7 mouse cellular contexts compared by ENCODE assay signal in the genomic region with DNA sequence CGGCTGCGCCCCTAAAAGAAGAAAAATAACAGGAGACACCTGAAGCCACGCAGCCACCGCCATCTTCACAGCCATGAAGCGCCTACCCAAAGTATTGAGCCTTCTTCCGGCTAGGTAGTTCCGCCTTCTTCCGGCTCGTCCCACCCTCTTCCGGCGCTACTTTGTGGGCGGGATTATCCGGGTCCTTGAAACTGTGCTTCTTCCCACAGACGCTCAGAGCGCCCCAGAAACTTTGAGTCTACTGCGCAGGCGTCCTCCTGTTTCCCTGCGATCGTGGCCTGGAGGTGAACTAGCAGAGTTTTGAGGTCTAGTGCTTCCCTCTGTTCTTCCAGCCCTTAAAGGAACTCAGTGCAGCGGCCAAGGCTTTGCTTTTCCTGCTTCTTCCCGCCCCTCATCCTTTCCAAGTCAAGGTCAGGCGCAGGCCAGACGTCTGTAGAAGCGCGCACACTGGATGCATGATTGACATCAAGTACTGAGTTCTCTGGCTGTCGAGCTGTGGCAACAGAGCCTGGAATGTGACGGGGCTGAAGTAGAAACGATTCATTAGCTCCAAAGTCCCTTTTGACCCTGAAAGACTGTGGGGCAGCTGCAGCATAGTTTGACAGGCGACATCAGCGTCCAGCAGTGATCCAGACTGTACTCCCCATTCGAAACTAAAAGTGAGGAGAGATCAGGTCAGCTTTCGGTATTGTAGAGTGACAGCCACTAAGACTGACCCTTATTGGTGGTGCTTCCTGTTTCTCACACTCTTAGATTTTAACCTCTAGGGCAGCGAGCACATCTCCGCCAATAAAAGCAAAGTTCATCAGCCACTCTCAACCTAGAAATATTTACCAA. TPM values are rescaled to one million over a fixed set of nuclear protein-coding genes. Genes with fewer than 3 reads are reported as not detected.
DNase-seq lines count a peak whose midpoint lies in the region; ATAC-seq lines count a peak whose summit lies in the region.

Gene Tmem87a (minus strand): TSS at position 128 of the 837 bp plus-strand sequence.

- H3K27me3 ChIP-seq in intestine, embryonic 15.5 days (replicated peaks): no peaks in the 10 kb centered on the region
- no peaks in the 10 kb centered on the region for H3K27me3 ChIP-seq in midbrain, embryonic 10.5 days (ENCODE audit: low read depth, poor library complexity, severe bottlenecking)

- under 1% methylated on average over 34 of the region's 34 CpGs for whole genome bisulfite sequencing in intestine, embryonic 15.5 days
- WGBS in midbrain, embryonic 10.5 days: 1% methylated on average over 34 of the region's 34 CpGs

- H3K4me2 ChIP-seq in intestine, embryonic 15.5 days (replicated peaks): peak within 1 kb of the TSS; percentile 80

- peaks cover 3% of the 10 kb centered on the region for H3K4me1 ChIP-seq in intestine, embryonic 15.5 days (replicated peaks)
- H3K4me1 ChIP-seq in midbrain, embryonic 10.5 days: peaks cover 27% of the 10 kb centered on the region

- no peaks in the 10 kb centered on the region for H3K36me3 ChIP-seq in intestine, embryonic 15.5 days
- peaks cover 10% of the 10 kb centered on the region for H3K36me3 ChIP-seq in midbrain, embryonic 10.5 days

- H3K9ac ChIP-seq in intestine, embryonic 15.5 days: peak within 1 kb of the TSS; percentile 75

- H3K27ac ChIP-seq in intestine, embryonic 15.5 days: peak within 1 kb of the TSS; percentile 98
- H3K27ac ChIP-seq in midbrain, embryonic 10.5 days (replicated peaks): peak within 1 kb of the TSS; percentile 94

- peak; percentile 99 for ATAC-seq in intestine, embryonic 15.5 days

- no peaks in the 10 kb centered on the region for H3K9me3 ChIP-seq in intestine, embryonic 15.5 days
- H3K9me3 ChIP-seq in midbrain, embryonic 10.5 days (replicated peaks): peaks cover 14% of the 10 kb centered on the region; the same call in 1 of the 2 replicates

- DNase-seq in adrenal gland, adult 2 months: peak; percentile 97
- DNase-seq in embryo, embryonic 11.5 days (ENCODE audit: low read depth, low spot score): peak; percentile 94
- DNase-seq in gastrocnemius, postnatal 36 days: peak; percentile 91 to 93
- peak; percentile 95 to 99 for DNase-seq in left cerebral cortex, postnatal 25 days (ENCODE audit: low spot score in 2 of 2)
- DNase-seq in midbrain, embryonic 10.5 days (ENCODE audit: low spot score): peak; percentile 96
- peak; percentile 87 for DNase-seq in right cerebral cortex, postnatal 4 days

- peak within 1 kb of the TSS; percentile 70 for H3K4me3 ChIP-seq in intestine, embryonic 15.5 days (replicated peaks)
- H3K4me3 ChIP-seq in midbrain, embryonic 10.5 days: peak within 1 kb of the TSS; percentile 85

- intact Hi-C loops in gastrocnemius, postnatal 36 days (cut with DNase I): no loop called here
- intact Hi-C loops in left cerebral cortex, postnatal 25 days (cut with DNase I): no loop called here

RNA-seq across cellular contexts. Expression of gene Tmem87a, which starts in this region (rescaled TPM):
- total RNA-seq in adrenal gland, adult 2 months (2021): 10 to 100 TPM; 42.0 to 43.9 TPM
- 3.8 and 5.4 TPM in 2 replicates for polyA plus RNA-seq in adrenal gland, adult 2 months (2012; rRNA removed)
- total RNA-seq in gastrocnemius, postnatal 36 days (2021): 10 to 100 TPM; 40.0 to 41.0 TPM
- polyA plus RNA-seq in intestine, embryonic 15.5 days (2015; fragmentation: Nextera tagmentation; extraction: Ambion mirVana): 10.6 and 11.3 TPM in 2 replicates
- total RNA-seq in left cerebral cortex, postnatal 25 days (2021): 10 to 100 TPM; 41.3 to 44.4 TPM
- polyA plus RNA-seq in midbrain, embryonic 10.5 days (2016; fragmentation: Nextera tagmentation; extraction: Ambion mirVana): 5.6 and 6.1 TPM in 2 replicates

Comparison
In these comparisons a context has a peak if more than half of its experiments do, and no peak if none do; other contexts are left out.
1. Peak in every context shown above with its lines: DNase-seq, ATAC-seq, H3K4me3 ChIP-seq and H3K27ac ChIP-seq.